Mouse (Mus musculus) layer of hippocampus, adult 11-12 months (tissue): ENCODE results near the gene Gys2.
"Not testable (repeated sequence)": the region's sequence is repeated elsewhere in the genome, so short reads cannot be mapped to it uniquely, and the experiment has no call there.

Source experiments
- DNase-seq: peaks from one replicate; pipeline ENCODE4 v3.0.0; 2022; ENCODE audit warnings: low spot score

Gene Gys2

DNA sequence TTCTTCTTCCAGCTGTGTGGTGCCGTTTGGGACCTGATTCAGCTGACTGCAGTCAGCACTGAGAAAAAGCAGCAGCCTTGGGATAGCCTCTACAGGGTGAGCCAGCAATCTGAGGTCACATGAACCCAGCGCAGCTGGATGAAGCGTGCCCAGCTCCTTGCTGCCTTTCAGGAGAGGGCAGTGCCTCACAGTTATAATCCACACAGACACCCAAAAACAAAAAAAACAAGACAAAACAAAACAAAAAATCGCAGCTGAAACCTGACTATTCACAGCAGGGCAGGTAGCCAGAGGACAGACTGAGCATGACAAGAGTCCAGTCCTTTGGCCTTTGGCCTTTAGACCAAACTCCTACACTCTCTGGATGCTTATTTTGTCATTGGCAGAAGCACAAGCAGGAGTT, at the start of gene Gys2:
Gene Gys2, minus strand, starts transcription at position 309 of the 403 bp plus-strand sequence.
- DNase-seq = no peak

DNA sequence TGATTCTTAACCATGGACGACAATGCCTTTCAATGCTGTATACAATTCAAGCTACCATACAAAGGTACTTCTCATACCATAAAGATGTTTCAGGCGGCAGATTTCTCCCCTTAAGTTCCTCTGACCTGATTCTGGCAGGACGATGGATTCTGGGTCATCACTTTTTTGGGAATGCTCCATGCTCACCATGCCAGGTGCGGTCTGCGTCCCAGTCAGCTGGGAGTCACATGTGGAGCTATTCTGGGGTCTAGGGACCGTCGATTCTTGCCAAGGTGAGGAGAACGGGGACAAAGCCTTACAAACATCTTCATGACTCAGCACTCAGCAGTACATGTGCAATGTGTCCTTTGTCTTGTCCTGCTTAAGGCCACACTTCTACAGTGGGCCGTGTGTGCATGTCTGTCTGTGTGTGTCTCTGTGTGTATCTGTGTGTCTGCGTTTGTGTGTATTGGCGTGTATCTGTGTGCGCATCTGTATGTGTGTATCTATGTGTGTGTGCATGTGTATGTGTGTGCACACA, 48.7 kb upstream of the Gys2 start:
- no peak for DNase-seq

DNA sequence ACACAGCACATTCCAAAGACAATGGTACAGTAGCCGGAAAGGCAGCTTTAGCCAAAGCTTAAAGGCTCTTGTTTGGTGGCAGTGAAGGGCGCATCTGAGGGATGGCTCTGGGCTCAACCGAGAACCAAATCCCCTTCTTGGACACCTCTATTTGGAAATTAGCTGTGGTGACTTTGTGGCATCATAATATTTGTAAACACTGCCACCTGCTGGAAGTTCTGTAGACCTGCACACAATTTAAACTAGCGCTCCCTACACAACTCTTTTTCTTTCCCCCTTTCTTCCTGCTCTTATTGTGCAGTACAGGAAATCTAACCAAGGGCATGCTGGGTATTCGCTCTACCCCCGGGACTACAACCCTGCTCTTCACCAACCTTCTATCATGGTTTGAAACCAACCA, 46.2 kb upstream of the Gys2 start:
- DNase-seq = no peak

DNA sequence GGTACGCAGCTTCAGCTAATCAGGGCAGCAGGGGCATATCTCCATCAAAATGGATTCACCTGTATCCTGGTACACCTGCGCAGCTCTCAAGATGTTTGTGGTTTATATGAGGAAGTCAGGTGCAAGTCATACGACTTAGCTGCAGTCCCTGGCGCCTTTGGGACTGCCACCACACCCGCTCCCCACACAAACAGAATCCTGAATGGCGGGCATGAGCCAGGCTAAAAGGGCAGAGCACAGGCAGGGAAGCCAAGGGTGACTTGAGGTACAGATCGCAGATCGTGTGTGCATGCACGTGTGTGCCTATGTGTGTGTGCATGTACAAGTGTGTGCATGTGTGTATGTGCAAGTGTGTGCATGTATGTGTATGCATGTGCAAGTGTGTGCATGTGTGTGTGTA, 42.5 kb upstream of the Gys2 start:
- not testable (repeated sequence) for DNase-seq

DNA sequence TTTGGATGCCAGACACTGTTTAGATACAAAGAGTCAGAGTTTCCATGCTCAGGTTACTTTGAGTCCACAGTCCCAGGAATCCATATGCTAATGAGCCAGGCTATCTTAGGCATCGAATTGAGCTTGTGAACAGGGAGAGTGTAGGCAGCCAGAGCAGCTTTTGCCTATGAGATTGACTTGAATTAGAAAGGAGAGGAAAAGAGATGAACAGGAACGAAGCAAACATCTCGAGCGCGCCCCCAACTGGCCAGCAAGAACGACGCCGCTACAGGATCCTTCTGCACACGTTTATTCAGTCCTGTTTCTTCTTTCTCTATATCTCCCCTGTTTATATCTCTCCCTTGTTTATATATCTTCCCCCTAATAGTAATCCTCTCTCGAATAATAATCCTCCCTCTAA, 42.0 kb upstream of the Gys2 start:
- peak; percentile 72 for DNase-seq

DNA sequence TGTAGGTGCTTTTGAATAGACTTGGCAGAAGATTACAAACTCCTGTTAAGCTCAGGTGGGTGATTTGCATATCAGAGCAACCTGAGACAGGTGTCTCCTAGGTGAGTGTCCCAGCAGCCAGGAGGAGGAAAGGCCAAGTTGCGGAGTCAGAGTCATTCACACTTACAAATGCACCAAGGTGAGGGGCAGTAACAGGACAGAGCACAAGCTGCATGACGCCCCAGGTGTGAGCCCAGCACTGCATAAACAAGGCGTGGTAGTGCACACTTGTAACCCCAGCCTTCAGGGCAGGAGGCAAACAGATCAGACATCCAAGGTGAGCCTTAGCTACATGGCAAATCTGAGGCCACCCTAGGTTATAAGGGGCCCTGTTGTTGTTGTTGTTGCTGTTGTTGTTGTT, 40.0 kb upstream of the Gys2 start:
- no peak for DNase-seq

DNA sequence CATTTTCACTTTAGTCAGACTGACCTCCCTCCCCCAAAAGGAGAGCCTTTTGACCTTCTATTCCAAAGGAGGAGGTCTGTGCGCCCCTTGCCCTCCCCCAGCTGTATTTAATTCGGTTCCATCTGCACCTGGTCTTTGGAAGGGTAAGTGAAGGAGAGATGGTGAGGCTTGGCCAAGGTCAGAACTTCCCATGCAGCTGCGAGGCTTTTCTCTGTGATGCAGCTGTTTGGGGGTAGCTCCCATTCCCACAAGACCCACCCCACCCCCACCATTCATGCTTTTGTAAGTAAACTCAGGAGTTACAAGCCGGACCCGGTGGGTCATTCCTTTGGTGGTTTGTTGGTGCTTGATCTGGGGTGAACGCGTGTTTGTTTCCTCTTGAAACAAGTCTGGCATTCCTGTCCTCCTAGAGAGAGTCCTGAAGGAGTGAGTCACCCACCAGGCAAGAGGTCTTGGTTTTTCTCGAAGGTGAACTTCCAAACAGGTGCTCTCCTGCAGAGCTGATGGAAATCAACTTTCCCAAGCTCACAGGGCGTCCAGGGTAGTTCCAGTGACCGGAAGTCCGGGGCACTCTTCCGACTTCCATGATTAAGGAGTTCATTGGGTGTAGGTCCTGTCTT, 38.7 kb upstream of the Gys2 start:
- no peak for DNase-seq

DNA sequence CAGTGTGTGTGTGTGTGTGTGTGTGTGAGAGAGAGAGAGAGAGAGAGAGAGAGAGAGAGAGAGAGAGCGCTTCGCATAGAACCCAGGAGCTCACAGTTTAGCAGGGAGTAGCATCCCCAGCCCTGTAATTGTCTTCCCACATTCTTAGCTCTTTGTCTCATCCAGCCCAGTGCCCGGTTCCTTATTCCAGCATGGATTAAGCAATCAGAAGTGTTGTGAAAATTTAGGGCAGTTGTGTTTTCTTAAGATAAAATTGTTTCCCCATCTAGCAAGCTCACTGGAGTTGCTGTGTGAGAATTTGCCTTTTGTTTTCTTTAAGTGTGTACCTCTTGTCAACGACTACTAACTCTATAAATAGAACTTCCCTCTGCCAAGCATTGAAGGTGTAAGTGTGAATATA, 35.8 kb upstream of the Gys2 start:
- no peak for DNase-seq

DNA sequence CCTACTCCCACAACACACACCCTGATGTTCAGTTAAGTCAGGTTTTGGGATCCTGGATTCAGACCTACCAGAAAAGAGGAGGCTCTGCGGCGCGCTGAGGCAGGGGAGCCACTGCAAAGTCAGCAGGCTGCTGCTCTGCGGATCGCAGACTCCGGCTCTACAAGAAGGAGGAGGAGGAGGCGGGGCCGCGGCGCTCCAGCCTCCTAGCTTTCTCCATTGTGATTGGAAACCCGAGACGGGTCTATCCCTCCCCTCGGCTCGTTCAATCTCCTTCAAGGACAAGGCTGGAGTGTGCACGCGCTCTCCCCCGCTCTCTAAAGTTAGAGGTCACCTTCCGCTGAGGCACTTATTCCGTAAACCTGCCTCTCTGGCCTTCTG, 34.9 kb upstream of the Gys2 start, which contains the start of gene Ldhb:
Gene Ldhb, minus strand, starts transcription at position 173 of the 378 bp plus-strand sequence.
- DNase-seq = peak; percentile 93

DNA sequence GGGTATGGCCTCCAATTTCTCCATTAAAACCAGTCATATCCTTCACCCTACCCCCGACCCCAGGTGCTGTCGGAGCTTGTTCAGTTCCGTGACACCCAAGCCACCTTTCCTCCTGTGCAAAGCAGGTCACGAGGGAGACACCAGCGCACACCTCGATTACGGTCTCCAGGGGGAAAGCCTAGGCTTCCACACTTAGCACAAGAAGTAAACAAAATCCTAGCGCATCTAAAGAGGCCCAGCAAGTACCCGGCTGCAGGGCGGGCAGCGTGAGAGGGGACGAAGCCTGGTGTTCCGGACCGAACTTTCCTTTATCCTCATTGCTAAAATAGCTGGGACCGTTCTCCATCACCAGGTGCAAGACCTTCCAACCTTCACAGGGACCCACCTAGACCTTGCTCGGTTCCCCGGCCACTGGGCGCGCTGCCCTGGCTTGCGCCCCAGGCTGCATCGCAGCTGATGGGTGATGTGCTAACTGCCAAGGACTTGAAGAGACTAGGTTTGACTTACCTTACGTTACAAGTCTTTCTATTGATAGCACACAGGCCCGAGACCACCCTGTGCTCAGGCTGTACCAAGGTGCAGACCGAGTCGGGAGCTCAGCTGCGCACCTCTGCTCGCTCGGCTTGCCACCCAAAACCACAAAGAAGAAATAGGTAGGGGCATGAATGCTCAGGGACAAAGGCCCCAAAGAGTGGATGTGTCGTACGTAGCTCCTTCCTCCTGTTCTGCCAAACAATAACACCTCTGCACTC, 34.3 kb upstream of the Gys2 start:
- no peak for DNase-seq

DNA sequence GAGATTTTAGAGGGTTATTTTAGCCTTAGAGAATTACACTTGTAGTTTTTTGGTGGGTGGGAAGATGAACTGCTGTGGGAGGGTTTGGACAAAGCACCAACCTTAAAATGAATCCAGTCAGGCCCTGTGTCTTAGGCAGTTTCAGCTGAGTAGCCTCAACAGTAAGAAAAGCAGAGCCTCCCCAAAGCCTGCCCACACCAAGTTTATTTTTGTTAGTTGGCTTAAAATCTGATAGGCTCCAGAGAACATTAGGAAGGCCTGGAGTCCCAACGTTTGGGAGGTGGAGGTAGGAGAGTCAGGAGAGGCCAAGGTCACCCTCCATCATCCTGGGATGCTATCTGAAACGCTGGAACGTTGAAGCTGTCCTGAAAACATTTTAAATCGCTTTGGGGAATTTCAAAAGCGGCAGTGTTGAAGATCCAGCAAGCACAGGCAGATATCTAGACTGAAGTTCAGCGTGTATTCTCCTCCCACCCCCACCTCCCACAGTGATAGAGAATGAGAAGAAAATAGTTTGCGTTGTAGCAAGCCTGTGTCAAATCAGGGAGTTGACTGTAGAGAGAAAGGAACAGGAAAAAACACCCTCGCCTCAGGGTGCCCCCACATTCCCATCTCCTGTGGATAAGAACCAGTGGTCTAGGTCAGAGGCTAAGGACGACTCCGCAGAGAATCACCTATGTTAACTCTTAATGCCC, 33.6 kb upstream of the Gys2 start:
- DNase-seq = no peak

DNA sequence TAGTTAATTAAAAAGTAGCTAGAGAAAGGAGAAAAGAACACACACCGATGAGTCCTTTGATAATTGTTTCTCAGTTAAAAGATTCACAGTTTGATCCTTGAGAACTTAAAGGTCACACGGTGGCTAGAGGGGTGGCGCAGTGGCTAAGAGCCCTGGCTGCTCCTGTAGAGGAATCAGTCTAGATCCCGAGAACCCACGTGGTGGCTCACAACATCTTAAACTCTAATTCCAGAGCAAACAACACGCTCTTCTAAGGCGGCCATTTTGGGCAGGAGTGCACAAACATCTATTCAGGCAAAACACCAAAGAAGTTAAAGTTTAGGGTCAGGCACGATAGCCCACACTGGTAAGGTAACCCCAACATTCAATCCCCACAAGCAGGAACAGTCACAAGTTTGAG, 30.7 kb upstream of the Gys2 start:
- DNase-seq = no peak

DNA sequence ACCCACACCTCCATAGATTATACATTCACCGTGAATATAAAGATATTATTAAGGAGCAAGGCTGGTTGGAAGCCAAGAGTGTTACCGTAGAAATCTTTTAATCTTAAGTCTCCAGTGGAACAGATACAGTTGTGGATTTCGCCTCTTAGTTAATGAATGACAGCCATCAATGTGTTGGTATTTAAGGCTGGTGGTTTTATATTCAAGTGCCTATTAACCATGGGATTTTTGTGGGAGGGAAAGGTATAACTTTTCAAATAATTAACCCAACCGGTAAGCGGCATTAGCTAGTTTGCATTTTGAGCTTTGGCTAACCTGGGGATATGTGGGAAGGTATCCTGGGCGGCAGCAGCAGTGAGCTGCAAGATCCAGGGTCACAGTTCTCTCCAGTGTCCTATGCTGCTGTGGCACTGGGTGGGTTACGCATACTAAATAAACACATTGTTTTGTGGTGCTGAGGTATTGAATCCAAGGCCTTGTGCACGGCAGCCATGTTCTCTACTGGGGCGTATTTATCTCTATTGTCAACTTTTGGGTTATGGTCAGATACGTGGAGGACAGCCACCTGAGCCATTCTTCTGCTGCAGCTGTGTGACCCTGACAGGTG, 29.7 kb upstream of the Gys2 start:
- DNase-seq = no peak

DNA sequence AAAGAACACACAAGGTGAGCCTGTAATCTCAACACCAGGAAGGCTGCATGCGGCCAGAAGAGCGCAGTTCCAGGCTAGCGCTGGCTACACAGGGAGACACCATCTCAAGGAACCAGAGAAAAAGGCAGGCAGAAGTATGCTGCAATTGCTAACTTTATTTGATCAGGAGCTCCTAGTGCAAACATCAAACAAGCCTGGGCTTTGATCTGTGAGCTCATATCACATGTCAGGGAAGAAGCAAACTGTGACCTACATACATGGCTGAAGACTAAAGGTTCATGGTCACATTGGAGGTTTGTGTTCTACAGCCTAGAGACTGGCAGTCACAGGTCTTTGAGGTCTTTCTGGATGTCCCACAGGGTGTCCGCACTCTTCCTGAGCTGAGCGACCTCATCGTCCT, 17.2 kb upstream of the Gys2 start:
- not testable (repeated sequence) for DNase-seq

DNA sequence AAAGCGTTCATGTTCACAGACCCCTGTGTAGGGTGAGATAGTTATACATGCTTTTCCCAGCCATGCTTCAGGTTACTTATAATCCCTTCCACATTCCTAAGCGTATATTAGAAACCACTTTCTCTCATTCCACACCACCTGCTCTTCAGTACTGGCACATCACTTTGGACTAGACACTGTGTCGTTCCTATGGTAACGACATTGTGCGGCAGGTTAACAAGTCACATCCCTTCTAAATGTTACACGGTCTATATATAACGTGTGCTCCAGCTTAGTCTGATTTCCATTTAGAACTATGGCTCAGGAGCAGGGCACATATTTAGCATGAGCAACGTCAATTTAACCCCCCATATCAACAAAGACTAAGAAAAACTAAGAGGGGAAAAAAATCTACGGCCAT, 14.7 kb upstream of the Gys2 start:
- DNase-seq = no peak

DNA sequence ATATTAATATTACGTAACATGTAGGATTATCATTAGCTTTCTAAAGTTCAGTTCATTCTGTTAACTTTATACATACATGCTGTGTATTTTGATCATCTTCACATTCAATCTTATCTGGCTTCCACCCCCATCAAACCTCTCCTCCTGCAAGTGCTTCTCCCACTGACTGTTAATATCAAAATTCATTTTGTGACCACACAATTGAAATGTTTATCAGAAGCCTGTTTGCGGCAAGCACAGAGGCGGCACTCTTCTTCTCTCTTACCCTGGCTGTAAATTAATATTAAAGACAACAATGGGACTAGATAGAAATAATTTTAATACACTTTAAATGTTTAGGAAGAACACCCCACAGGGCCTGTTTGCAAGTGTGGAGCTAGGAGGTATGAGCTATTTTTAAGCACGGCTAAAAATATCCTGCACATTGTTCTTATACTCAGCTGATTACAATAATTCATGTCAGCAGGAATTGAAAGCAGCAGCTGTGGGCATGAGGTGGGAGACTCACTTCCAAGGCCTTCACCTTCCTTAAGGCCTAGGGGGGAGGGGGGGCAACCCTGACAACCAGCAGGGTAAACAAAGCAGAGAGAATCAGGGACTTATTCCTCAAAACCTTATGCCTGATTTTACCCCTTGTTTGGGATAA, 12.7 kb upstream of the Gys2 start:
- DNase-seq = no peak

DNA sequence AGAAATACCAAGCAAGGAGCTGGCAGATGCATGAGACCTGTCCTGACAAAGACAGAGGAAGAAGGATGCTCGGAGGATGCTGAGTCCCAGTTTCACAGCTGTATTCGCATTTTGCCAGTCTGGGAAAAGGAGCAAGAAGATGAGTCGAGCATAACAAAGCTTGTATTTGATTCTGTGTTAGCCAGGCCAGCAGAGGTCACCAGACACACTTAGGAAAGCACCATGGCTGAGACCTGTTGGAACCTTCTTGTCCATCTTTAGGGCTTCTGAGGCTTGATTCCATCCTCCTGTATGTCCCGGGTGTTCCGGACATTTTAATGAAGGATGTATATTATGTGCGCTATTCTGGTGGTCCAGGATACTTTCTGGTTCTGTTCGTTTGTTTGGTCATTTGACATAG, 4.3 kb upstream of the Gys2 start:
- no peak for DNase-seq

DNA sequence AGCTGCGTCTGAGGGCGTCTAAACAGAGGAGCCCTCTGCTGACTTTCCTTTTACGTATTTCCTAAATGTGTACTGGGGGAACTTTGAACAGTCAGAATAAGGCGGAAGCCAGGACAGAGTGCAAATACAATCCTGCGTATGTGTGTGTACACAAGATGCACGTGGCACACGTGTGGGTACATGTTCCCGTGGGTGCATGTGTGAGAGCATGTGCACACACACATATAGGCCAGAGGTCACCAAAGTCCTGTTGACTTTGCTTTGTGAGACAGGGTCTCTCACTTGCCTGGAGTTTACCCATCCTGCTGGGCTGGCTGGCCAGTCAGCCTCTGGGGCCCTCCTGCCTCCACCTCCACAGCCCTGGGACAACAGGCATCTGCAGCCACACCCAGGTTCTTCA, 1.8 kb downstream of the Gys2 start:
- DNase-seq = no peak

DNA sequence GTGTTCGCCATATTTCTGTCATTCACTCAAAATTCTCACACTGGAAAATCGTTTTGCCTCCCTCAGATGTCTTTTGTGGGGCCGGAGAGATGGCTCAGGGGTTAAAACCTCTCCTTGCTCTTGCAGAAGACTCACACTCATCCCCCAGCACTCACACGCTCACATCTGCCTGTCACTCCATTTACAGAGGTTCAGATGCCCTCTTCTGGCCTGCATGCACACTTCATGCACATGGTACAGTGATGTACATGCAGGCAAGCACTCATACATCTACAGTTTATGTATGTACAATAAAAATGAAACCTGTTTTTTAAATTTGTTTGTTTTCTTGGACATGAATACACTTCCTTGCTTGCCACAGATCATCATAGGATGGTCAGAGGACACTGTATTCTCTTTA, 3.3 kb downstream of the Gys2 start:
- DNase-seq = peak; percentile 10

DNA sequence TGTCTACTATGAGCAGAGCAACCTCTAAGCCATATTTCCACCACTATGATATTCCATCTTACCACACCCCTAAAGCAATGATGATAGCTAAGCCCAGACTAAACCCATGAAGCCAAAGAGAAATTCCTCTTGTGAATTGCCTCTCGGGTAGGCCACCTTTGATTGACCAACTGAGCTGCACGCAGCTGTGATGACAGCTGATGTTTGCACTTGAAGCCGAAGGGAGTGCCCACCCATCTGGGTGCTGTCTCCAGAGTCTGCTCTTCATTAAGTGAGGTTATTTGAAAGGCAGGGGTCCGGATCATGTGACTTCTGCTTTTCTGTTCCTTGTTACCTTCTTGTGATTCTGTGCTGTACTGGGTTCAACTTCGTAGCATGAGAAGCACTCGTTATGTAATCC, 10.7 kb downstream of the Gys2 start:
- no peak for DNase-seq

DNA sequence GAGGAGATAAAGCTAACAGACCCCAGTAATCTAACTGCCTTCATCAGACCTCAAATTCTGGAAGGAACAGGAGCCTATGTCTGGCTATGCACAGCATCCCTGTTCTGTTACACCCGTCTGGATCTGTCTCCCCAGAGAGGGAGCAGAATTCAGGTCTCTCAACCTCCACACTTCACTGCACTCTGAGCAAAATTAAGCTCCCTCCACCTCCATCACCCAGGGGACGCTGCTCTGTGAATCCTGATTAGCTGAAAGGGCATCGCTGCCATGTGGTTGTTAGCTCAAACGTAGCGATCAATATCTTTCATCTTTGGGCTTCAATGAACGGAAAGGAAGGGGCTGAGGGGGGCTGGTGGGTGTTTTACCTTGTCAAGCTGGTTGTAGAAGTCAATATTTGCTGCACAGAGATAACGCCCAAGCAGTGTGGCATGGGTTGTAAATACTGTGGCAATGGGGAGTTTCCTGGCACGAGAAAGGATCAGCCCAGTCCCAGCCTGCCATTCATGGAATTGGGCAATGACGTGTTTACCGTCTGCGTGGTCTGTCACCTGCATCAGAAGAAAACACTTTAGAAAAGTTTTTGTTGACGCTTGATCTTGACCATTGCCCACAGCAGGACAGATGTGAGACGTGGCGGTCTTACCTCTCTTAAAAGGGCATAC, 13.8 kb downstream of the Gys2 start:
- DNase-seq = no peak

DNA sequence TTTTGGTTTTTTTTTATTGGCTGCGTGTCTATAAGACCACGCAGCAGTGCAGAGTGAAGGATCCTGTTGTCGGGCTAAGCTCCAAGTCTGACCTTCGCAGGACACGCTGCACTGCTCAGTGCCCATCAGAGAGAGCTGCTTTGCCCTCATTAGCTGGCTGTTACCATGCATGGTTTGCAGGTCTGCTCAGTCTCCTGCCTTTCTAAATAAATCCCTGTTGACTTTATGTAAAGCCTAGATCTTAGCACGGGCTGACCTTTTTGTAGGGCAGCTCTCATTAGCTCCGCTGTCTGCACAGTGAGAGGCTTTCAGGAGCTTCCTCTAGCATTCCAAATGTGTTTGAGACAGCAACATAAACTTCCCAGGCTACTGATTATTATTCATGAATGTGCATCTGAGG, 14.9 kb downstream of the Gys2 start:
- no peak for DNase-seq
